Mouse (Mus musculus): ENCODE results near the gene Alg14.

- TF ChIP-seq TAL1 (IDR thresholded peaks at IDR 0.05; ENCODE audit: low read length) (no peak), GATA1 (IDR thresholded peaks at IDR 0.05; ENCODE audit: low read length) (no peak)
Observed at GRCm38 (mm10) chr3:121282998-121283397, 8.6 kb upstream of the Alg14 start, which contains the start of gene Tmem56.

Data from erythroblast, embryonic 14.5 days (primary cell).